Mouse (Mus musculus) bone marrow macrophage, adult 2 months (primary cell): ENCODE results near the gene Kalrn.

Experiments
- CTCF ChIP-seq: IDR thresholded peaks from 2 replicates; pipeline ENCODE4 v1.5.1; 2012; ENCODE audit warnings: low read depth, mild to moderate bottlenecking, low read length, moderate library complexity
- POLR2A ChIP-seq: IDR thresholded peaks from 2 replicates; pipeline ENCODE4 v1.6.1; 2012; ENCODE audit warnings: mild to moderate bottlenecking, low read depth, low read length, borderline replicate concordance

DNA sequence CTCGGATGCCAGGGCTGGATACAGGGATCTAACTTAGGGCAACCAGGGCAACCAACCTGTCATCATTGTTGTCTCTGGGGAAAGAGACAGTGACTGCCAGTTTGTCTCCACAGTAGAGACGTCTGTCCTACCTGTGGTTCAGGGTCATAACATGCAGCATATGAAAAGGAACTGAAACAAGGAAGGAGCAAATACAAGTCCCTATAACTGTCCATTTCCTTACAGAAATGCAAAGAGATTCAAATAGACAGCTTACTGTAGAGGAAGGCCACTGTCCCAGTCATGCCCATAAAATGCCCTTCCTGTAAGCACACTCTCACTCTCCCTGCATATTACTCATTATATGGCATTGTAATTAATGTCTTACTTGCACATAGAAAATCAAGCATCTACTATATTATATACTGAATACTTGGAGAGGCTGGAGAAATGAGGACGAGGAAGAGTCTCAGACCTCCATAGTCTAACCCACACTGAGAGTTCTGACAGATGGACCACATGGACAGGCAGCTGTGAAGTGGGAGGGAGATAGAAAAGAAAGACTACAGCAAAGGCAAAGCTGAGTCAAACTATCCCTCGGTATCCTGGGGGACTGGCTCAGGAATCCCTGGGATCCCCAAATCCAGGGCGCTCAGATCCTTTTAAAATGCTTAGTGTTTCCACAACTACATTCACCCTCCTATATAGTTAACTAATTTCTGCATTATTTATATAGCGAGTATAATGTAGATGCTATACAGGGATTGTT is 530.1 kb downstream of the Kalrn start:
- no peak for TF ChIP-seq CTCF
- no peak for TF ChIP-seq POLR2A
